Mouse (Mus musculus): Measurements from ENCODE around the gene Itga2. TPM values are rescaled to one million over a fixed set of nuclear protein-coding genes. Genes with fewer than 3 reads are reported as not detected.

The Itga2 gene
- polyA plus RNA-seq, 1 experiment from 2014 or later = 1.4 TPM

GRCm38 (mm10) chr13:114840545-114840944, 91.4 kb downstream of the Itga2 start:
- H3K9ac ChIP-seq (ENCODE audit: low read depth, low read length) = no peak overlapping the region

GRCm38 (mm10) chr13:114839098-114839497, 92.8 kb downstream of the Itga2 start:
- H3K4me3 ChIP-seq (ENCODE audit: low read depth, low read length) = no peak overlapping the region
- H3K4me1 ChIP-seq (ENCODE audit: control insufficient read depth, insufficient read depth, low read length) = no peaks in the 10 kb centered on the region; the same call in 1 of the 2 replicates
- no peak overlapping the region; the same call in 1 of the 2 replicates for H3K27ac ChIP-seq (ENCODE audit: low read length)
- WGBS = 78% methylated on average over 9 of the region's 9 CpGs
- H3K27me3 ChIP-seq (ENCODE audit: control insufficient read depth, insufficient read depth, low read depth, low read length) = no peaks in the 10 kb centered on the region
- no peaks in the 10 kb centered on the region for H3K9me3 ChIP-seq (replicated peaks; ENCODE audit: control insufficient read depth, low read length, poor library complexity, severe bottlenecking)
- no peak overlapping the region for H3K4me2 ChIP-seq (ENCODE audit: low read length)
- peak; percentile 50; the same call in 1 of the 2 replicates for ATAC-seq
- H3K9ac ChIP-seq (ENCODE audit: low read depth, low read length) = no peak overlapping the region
- no peaks in the 10 kb centered on the region for H3K36me3 ChIP-seq (ENCODE audit: control insufficient read depth, insufficient read depth, low read length)

More at GRCm38 (mm10) chr13:114840545-114840944, 91.4 kb downstream of the Itga2 start:
- Histone ChIP-seq H3K4me2 (ENCODE audit: low read length) (no peak overlapping the region), H3K27ac (ENCODE audit: low read length) (no peak overlapping the region), H3K9me3 (replicated peaks; ENCODE audit: control insufficient read depth, low read length, poor library complexity, severe bottlenecking) (no peaks in the 10 kb centered on the region), H3K27me3 (ENCODE audit: control insufficient read depth, insufficient read depth, low read depth, low read length) (no peaks in the 10 kb centered on the region), H3K4me1 (ENCODE audit: control insufficient read depth, insufficient read depth, low read length) (no peaks in the 10 kb centered on the region; the same call in 1 of the 2 replicates), H3K4me3 (ENCODE audit: low read depth, low read length) (no peak overlapping the region), H3K36me3 (ENCODE audit: control insufficient read depth, insufficient read depth, low read length) (no peaks in the 10 kb centered on the region)
- 84% methylated on average over 4 of the region's 4 CpGs for WGBS
- no peak for ATAC-seq

DNA sequence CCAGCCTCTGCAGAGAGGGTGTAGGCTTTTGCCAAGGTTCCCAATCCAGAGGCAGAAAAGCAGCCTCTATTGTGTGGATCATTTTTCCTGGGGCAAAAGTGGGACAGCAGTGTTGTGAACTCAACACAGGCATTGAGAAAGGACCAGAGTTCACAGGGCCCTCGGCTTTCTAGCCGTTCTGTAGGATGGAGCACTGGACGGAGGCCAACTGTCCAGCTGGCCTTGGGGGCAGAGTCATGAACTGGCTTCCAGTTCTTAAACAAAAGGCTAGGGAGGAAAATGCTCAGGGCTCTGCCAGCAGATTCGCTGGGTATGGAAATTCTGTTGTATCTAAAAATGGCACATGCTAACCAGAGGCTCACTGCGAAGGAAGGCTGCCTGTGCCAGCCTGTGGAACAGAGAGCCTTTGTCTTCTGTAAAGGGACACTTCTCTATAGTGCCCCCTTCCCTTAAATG, 93.3 kb downstream of the Itga2 start:
- 47% methylated on average over 5 of the region's 5 CpGs for WGBS
- H3K9me3 ChIP-seq (replicated peaks; ENCODE audit: control insufficient read depth, low read length, poor library complexity, severe bottlenecking) = no peaks in the 10 kb centered on the region
- no peaks in the 10 kb centered on the region for H3K27me3 ChIP-seq (ENCODE audit: control insufficient read depth, insufficient read depth, low read depth, low read length)
- peak overlapping the region; percentile 64 for H3K27ac ChIP-seq (ENCODE audit: low read length)
- H3K36me3 ChIP-seq (ENCODE audit: control insufficient read depth, insufficient read depth, low read length) = no peaks in the 10 kb centered on the region
- no peak overlapping the region for H3K4me3 ChIP-seq (ENCODE audit: low read depth, low read length)
- H3K4me1 ChIP-seq (ENCODE audit: control insufficient read depth, insufficient read depth, low read length) = no peaks in the 10 kb centered on the region; the same call in 1 of the 2 replicates
- no peak overlapping the region for H3K4me2 ChIP-seq (ENCODE audit: low read length)
- ATAC-seq = peak; percentile 86
- H3K9ac ChIP-seq (ENCODE audit: low read depth, low read length) = no peak overlapping the region

GRCm38 (mm10) chr13:114837061-114837460, 94.8 kb downstream of the Itga2 start:
- H3K9ac ChIP-seq (ENCODE audit: low read depth, low read length) = no peak overlapping the region
- ATAC-seq = no peak
- H3K4me2 ChIP-seq (ENCODE audit: low read length) = no peak overlapping the region
- 83% methylated on average over 7 of the region's 7 CpGs for WGBS
- H3K27me3 ChIP-seq (ENCODE audit: control insufficient read depth, insufficient read depth, low read depth, low read length) = no peaks in the 10 kb centered on the region
- no peaks in the 10 kb centered on the region; the same call in 1 of the 2 replicates for H3K4me1 ChIP-seq (ENCODE audit: control insufficient read depth, insufficient read depth, low read length)
- H3K27ac ChIP-seq (ENCODE audit: low read length) = no peak overlapping the region
- no peak overlapping the region for H3K4me3 ChIP-seq (ENCODE audit: low read depth, low read length)
- no peaks in the 10 kb centered on the region for H3K9me3 ChIP-seq (replicated peaks; ENCODE audit: control insufficient read depth, low read length, poor library complexity, severe bottlenecking)
- no peaks in the 10 kb centered on the region for H3K36me3 ChIP-seq (ENCODE audit: control insufficient read depth, insufficient read depth, low read length)

GRCm38 (mm10) chr13:114834580-114834979, 97.3 kb downstream of the Itga2 start:
- 63% methylated on average over 2 of the region's 2 CpGs for whole genome bisulfite sequencing
- H3K36me3 ChIP-seq (ENCODE audit: control insufficient read depth, insufficient read depth, low read length) = peaks cover 11% of the 10 kb centered on the region; the same call in 1 of the 2 replicates
- H3K9me3 ChIP-seq (replicated peaks; ENCODE audit: control insufficient read depth, low read length, poor library complexity, severe bottlenecking) = no peaks in the 10 kb centered on the region
- no peak overlapping the region for H3K27ac ChIP-seq (ENCODE audit: low read length)
- no peaks in the 10 kb centered on the region; the same call in 1 of the 2 replicates for H3K4me1 ChIP-seq (ENCODE audit: control insufficient read depth, insufficient read depth, low read length)
- no peak overlapping the region for H3K4me3 ChIP-seq (ENCODE audit: low read depth, low read length)
- no peaks in the 10 kb centered on the region for H3K27me3 ChIP-seq (ENCODE audit: control insufficient read depth, insufficient read depth, low read depth, low read length)
- H3K4me2 ChIP-seq (ENCODE audit: low read length) = no peak overlapping the region
- no peak for ATAC-seq
- no peak overlapping the region for H3K9ac ChIP-seq (ENCODE audit: low read depth, low read length)

GRCm38 (mm10) chr13:114833351-114833750, 98.5 kb downstream of the Itga2 start:
- no peak overlapping the region for H3K4me2 ChIP-seq (ENCODE audit: low read length)
- H3K9ac ChIP-seq (ENCODE audit: low read depth, low read length) = no peak overlapping the region
- no peak for ATAC-seq
- H3K4me3 ChIP-seq (ENCODE audit: low read depth, low read length) = no peak overlapping the region
- H3K36me3 ChIP-seq (ENCODE audit: control insufficient read depth, insufficient read depth, low read length) = peaks cover 11% of the 10 kb centered on the region; the same call in 1 of the 2 replicates
- no peaks in the 10 kb centered on the region; the same call in 1 of the 2 replicates for H3K4me1 ChIP-seq (ENCODE audit: control insufficient read depth, insufficient read depth, low read length)
- WGBS = 90% methylated on average over 4 of the region's 4 CpGs
- no peak overlapping the region for H3K27ac ChIP-seq (ENCODE audit: low read length)
- no peaks in the 10 kb centered on the region for H3K27me3 ChIP-seq (ENCODE audit: control insufficient read depth, insufficient read depth, low read depth, low read length)
- no peaks in the 10 kb centered on the region for H3K9me3 ChIP-seq (replicated peaks; ENCODE audit: control insufficient read depth, low read length, poor library complexity, severe bottlenecking)

GRCm38 (mm10) chr13:114832761-114833160, 99.1 kb downstream of the Itga2 start:
- Histone ChIP-seq H3K4me3 (ENCODE audit: low read depth, low read length) (no peak overlapping the region), H3K9ac (ENCODE audit: low read depth, low read length) (no peak overlapping the region), H3K27me3 (ENCODE audit: control insufficient read depth, insufficient read depth, low read depth, low read length) (no peaks in the 10 kb centered on the region), H3K9me3 (replicated peaks; ENCODE audit: control insufficient read depth, low read length, poor library complexity, severe bottlenecking) (no peaks in the 10 kb centered on the region), H3K4me1 (ENCODE audit: control insufficient read depth, insufficient read depth, low read length) (no peaks in the 10 kb centered on the region), H3K27ac (ENCODE audit: low read length) (no peak overlapping the region), H3K36me3 (ENCODE audit: control insufficient read depth, insufficient read depth, low read length) (peaks cover 11% of the 10 kb centered on the region; the same call in 1 of the 2 replicates), H3K4me2 (ENCODE audit: low read length) (no peak overlapping the region)
- ATAC-seq = no peak
- WGBS = 73% methylated on average over 5 of the region's 5 CpGs

GRCm38 (mm10) chr13:114831367-114831833, 100.5 kb downstream of the Itga2 start:
- Histone ChIP-seq H3K27ac (ENCODE audit: low read length) (no peak overlapping the region), H3K4me1 (ENCODE audit: control insufficient read depth, insufficient read depth, low read length) (no peaks in the 10 kb centered on the region), H3K4me3 (ENCODE audit: low read depth, low read length) (no peak overlapping the region), H3K36me3 (ENCODE audit: control insufficient read depth, insufficient read depth, low read length) (peaks cover 16% of the 10 kb centered on the region), H3K27me3 (ENCODE audit: control insufficient read depth, insufficient read depth, low read depth, low read length) (no peaks in the 10 kb centered on the region), H3K9ac (ENCODE audit: low read depth, low read length) (no peak overlapping the region), H3K9me3 (replicated peaks; ENCODE audit: control insufficient read depth, low read length, poor library complexity, severe bottlenecking) (no peaks in the 10 kb centered on the region), H3K4me2 (ENCODE audit: low read length) (no peak overlapping the region)
- WGBS = 86% methylated on average over 4 of the region's 4 CpGs
- ATAC-seq = peak; percentile 71; the same call in 1 of the 2 replicates

GRCm38 (mm10) chr13:114825377-114825855, 106.5 kb downstream of the Itga2 start:
- no peak for ATAC-seq
- no peaks in the 10 kb centered on the region for H3K27me3 ChIP-seq (ENCODE audit: control insufficient read depth, insufficient read depth, low read depth, low read length)
- peaks cover 11% of the 10 kb centered on the region for H3K36me3 ChIP-seq (ENCODE audit: control insufficient read depth, insufficient read depth, low read length)
- no peak overlapping the region for H3K4me2 ChIP-seq (ENCODE audit: low read length)
- WGBS = 94% methylated on average over 6 of the region's 6 CpGs
- no peaks in the 10 kb centered on the region for H3K9me3 ChIP-seq (replicated peaks; ENCODE audit: control insufficient read depth, low read length, poor library complexity, severe bottlenecking)
- no peak overlapping the region for H3K27ac ChIP-seq (ENCODE audit: low read length)
- no peaks in the 10 kb centered on the region for H3K4me1 ChIP-seq (ENCODE audit: control insufficient read depth, insufficient read depth, low read length)
- no peak overlapping the region for H3K9ac ChIP-seq (ENCODE audit: low read depth, low read length)
- no peak overlapping the region for H3K4me3 ChIP-seq (ENCODE audit: low read depth, low read length)

Measured in midbrain, embryonic 16.5 days (tissue).